Mouse (Mus musculus): ENCODE data around the gene Rnf185. TPM values are rescaled to one million over a fixed set of nuclear protein-coding genes. Genes with fewer than 3 reads are reported as not detected.

Gene Rnf185
- total RNA-seq, 2 experiments from 2014 or later = 22.2 TPM

DNA sequence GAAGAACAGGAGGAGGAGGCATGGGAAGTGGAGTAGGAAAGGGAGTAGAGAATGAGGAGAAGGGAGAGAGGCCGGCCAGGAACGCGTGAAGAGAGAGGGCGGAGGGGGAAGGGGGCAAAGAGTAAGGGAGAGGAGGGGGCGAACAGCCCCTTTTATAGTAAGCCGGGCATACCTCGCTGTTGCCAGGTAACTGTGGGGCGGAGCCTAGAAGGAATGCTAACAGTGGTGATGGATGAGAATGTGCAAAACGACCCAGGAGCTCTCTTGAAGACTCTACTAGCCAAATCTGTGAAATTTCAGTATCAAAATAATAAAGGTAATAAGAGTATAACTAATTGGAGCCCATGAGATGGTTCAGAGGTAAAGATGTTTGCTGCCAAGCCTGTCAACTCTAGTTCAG, 606 bp upstream of the Rnf185 start:
- DNase-seq (ENCODE audit: extremely low spot score in 1 of 2, low spot score in 2 of 2) = peak; percentile 20 to 55
- intact Hi-C loops (cut with DNase I) = no loop called here

DNA sequence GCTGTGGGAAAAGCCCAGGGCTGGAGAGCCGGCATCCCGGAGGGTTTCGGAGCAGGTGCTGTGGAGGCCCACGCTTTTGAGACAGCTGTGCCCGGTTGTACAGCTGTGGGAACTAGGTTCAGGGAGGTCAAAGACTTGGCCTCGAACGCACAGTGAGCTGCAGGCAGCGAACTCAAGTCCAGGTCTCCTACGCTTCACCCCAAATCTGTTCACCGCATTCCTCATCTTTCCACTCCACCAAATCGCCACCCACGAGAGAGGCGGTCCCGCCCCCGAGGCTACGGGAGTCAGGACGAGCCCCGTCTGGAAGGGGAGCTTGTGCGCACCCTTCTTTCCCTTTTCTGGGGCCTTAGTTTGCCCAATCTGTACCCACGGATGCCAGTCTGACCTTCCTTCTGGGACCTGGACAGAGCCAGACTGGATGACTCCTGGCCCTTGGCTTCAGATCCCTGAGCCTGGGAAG, 431 bp downstream of the Rnf185 start:
- DNase-seq (ENCODE audit: extremely low spot score in 1 of 2, low spot score in 2 of 2) = peak; percentile 9 to 71
- intact Hi-C loops (cut with DNase I) = no loop called here

- intact Hi-C loops (cut with DNase I) = no loop called here
- no peak for DNase-seq (ENCODE audit: extremely low spot score in 1 of 2, low spot score in 2 of 2)
These were observed 7.3 kb downstream of the Rnf185 start for GRCm38 (mm10) chr11:3444875-3445274.

DNA sequence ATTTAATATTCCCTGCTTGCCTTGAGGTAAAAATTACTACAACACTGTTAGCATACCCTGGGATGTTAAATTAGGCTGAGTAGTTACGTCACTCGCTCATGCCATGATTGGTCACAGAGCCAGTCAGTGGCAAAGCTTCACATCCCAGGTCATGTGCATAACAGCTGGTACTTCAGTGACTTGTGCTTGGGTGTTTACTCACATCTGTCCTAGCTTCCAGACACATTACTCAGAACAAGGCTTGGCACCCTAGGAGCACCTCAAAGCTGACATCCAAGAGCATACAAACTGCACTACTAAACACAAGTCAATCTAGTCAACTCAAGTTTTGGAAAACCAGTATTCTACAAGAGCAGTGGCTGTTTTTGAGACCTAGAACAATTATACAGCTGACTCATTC, 9.1 kb downstream of the Rnf185 start:
- intact Hi-C loops (cut with DNase I) = no loop called here
- no peak for DNase-seq (ENCODE audit: extremely low spot score in 1 of 2, low spot score in 2 of 2)

GRCm38 (mm10) chr11:3442677-3443076, 9.5 kb downstream of the Rnf185 start:
- DNase-seq (ENCODE audit: extremely low spot score in 1 of 2, low spot score in 2 of 2) = no peak
- intact Hi-C loops (cut with DNase I) = no loop called here

- intact Hi-C loops (cut with DNase I) = no loop called here
- peak in 1 of 2 experiments; percentile 19 for DNase-seq (ENCODE audit: extremely low spot score in 1 of 2, low spot score in 2 of 2)
These were observed 10.3 kb downstream of the Rnf185 start for GRCm38 (mm10) chr11:3441696-3442443.

DNA sequence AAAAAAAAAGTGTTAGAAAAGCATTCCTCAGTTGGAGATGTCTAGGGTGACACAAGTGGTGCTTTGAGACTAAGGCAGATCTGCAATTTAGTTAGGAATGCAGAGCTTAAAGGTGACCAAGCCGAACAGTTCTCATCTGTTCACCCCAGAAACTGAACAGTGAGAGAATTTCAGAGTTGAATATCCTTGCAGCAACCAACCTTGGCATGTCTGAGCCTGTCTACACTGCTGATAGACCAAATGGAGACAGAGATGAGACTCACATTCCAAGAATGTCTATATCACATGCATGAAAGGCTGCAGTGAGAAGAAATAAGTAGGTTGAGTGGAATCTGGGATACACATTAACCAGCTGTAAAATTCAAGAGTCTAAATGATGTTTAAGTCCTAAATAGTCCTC, 14.5 kb downstream of the Rnf185 start:
- intact Hi-C loops (cut with DNase I) = no loop called here
- DNase-seq (ENCODE audit: extremely low spot score in 1 of 2, low spot score in 2 of 2) = no peak

DNA sequence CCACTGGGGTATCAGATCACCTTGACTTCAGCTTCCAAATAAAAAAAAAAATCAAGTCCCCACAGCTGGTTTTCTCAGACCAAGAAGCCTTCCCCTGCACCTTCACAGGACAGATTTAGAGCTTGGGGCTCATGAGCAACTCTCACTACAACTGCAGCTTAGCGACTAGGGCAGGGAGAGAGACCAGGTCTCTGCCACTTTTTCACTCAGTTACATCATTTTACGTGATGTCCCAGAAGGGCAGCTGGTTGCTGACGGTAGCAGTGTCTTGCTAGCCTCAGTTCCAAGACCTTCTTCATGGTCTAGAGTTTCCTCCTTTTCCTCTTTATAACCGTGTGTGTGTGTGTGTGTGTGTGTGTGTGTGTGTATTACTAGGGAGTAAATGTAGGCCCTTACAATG, 18.4 kb downstream of the Rnf185 start:
- intact Hi-C loops (cut with DNase I) = no loop called here

GRCm38 (mm10) chr11:3431976-3432603, 20.1 kb downstream of the Rnf185 start:
- DNase-seq (ENCODE audit: extremely low spot score in 1 of 2, low spot score in 2 of 2) = no peak

More for the DNA sequence above, 18.4 kb downstream of the Rnf185 start:
- DNase-seq (ENCODE audit: extremely low spot score in 1 of 2, low spot score in 2 of 2) = no peak

DNA sequence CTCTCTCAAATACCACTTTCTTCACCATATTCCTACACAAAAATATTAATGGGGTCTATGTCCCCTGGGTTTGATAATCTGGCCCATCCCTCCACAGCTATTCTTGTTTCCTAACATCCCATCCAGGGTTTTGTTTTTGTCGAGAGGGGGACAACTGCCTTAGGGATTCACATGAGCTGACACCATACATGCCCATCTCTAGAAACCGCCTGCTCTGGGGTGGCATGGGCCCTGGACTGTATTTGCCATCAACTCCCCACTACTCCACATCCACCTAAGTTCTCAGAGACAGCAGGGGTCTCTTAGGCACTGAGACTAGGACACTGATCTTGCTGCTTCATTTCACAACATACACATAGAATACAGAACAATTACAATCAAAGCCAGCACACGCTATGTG, 20.6 kb downstream of the Rnf185 start:
- DNase-seq (ENCODE audit: extremely low spot score in 1 of 2, low spot score in 2 of 2) = no peak
- intact Hi-C loops (cut with DNase I) = no loop called here

More at GRCm38 (mm10) chr11:3431976-3432603, 20.1 kb downstream of the Rnf185 start:
- intact Hi-C loops (cut with DNase I) = no loop called here

GRCm38 (mm10) chr11:3428632-3429031, 23.5 kb downstream of the Rnf185 start:
- intact Hi-C loops (cut with DNase I) = no loop called here
- no peak for DNase-seq (ENCODE audit: extremely low spot score in 1 of 2, low spot score in 2 of 2)

DNA sequence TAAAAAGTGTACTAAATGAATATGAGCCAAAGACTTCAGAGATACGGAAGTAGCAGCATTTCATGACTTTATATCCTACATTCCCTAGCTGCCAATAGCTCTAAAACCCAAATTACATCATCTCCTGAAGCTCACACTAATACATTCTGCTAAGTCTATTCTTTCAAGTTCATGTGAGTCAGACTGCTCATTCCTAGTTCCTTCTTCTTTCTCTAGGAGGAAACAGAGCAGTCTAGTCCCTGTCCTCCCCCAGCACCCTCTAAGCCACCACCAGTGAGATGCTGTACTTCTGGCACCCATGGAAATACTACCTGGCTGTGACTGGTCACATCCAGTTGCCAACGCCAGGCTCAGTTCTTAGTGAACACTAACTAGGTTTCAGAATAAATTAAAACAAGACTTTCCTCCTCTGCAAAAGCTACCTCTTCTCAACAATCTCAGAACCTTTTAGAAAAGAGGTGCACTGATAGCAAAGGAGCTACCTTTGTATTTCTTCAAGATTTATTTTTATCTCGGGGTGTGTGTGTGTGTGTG, 24.4 kb downstream of the Rnf185 start:
- intact Hi-C loops (cut with DNase I) = no loop called here
- DNase-seq (ENCODE audit: extremely low spot score in 1 of 2, low spot score in 2 of 2) = no peak

DNA sequence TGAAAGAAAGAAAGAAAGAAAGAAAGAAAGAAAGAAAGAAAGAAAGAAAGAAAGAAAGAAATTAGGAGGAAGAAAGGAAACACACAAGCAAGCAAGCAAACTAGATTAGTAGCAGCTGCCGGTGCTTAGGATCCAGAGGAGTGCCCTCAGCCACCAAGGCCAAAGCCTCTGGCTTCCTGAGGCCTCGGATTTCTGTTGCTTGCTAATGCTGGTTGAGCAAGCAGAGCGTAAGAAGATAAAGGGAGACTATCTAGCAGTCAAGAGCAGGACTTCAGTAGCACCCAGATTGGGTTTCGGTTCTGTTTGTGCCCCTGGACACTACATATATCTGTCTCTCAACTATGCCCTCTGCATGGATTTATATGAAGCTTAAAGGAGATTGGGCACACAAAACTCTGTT, 29.9 kb downstream of the Rnf185 start:
- no peak for DNase-seq (ENCODE audit: extremely low spot score in 1 of 2, low spot score in 2 of 2)
- intact Hi-C loops (cut with DNase I) = no loop called here

GRCm38 (mm10) chr11:3418741-3419140, 33.4 kb downstream of the Rnf185 start:
- intact Hi-C loops (cut with DNase I) = no loop called here
- no peak for DNase-seq (ENCODE audit: extremely low spot score in 1 of 2, low spot score in 2 of 2)

- no peak for DNase-seq (ENCODE audit: extremely low spot score in 1 of 2, low spot score in 2 of 2)
- intact Hi-C loops (cut with DNase I) = no loop called here
These were observed 34.4 kb downstream of the Rnf185 start for GRCm38 (mm10) chr11:3417795-3418194.

DNA sequence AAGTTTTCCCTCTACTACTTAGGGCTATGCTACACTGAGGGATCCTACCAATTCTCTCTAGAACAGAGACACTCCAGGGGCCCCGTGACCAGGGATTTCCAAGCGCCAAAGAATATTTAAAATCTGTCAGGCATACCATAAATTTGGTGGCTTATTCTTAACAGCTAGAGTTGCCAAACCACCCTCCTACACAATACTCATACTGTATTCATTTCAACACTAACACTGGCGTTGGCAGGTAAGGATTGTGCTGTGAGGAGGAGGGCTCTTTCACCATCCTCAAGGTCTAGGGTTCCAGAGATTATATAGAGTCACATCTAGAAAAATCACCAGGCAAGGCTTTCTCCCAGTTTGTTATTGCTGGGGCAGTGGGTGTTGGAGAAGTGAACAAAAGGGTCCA, 35.8 kb downstream of the Rnf185 start:
- no peak for DNase-seq (ENCODE audit: extremely low spot score in 1 of 2, low spot score in 2 of 2)
- intact Hi-C loops (cut with DNase I) = no loop called here

DNA sequence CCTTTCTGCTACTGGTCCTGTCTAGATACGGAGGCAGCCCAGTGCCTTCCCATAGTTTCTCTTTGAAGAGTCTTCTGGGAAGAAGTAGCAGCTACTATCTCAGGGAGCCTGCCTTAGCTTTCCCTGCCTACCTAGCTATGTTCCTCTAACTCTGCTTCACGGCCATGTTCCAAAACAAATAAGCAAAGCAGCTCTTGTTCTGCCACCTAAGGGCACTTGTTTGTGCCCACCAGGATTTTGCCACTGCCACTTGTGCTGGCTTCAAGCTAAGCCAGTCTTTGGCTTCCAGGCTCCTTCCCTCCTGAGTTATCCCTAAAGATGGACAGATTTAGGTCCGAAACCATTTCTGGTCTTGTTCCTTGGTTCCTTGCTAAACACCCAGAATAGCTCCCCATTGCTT, 40.1 kb downstream of the Rnf185 start:
- DNase-seq (ENCODE audit: extremely low spot score in 1 of 2, low spot score in 2 of 2) = no peak
- intact Hi-C loops (cut with DNase I) = no loop called here

GRCm38 (mm10) chr11:3408997-3409732, 43.0 kb downstream of the Rnf185 start, which contains the start of gene Limk2:
Gene Limk2, minus strand, starts transcription at chr11:3409189.
- peak; percentile 65 to 92 for DNase-seq (ENCODE audit: extremely low spot score in 1 of 2, low spot score in 2 of 2)
- intact Hi-C loops (cut with DNase I) = no loop called here

Data from left cerebral cortex, postnatal 10 days (tissue).